In the genomic region with DNA sequence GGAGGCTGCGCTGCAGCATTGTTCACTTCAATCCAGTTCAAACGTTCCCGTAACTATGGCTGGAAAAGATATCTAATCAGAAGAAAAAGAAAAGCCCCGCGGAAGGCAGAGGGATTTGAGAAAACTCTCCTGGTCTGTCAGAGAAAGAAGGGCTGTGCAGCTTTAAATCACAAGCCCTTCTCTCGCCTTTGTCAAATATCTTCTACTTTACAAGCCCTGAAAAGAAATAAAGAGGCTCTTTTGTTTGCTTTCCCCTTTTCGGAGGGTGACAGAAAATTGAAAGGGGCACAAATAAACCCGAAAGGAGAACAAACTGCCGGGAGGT, we compare ENCODE assay signal across 7 mouse cellular contexts.
DNase-seq lines count a peak whose midpoint lies in the region; ATAC-seq and TF ChIP-seq lines count a peak whose summit lies in the region.

No protein-coding gene starts in this region.

- peak overlapping the region; percentile 99 for H3K27ac ChIP-seq in neural tube, embryonic 11.5 days (ENCODE audit: low read depth, low read length)
- peak overlapping the region; percentile 90 for H3K27ac ChIP-seq in forebrain, embryonic 11.5 days (ENCODE audit: low read depth, low read length)
- H3K27ac ChIP-seq in limb, embryonic 14.5 days (replicated peaks; ENCODE audit: low read depth, low read length), result 0 out of 2 replicates have a peak overlapping the region, but pooled peaks have one; percentile 75
- peak overlapping the region; percentile 90; the same call in 1 of the 2 replicates for H3K27ac ChIP-seq in stomach, embryonic 15.5 days

- H3K36me3 ChIP-seq in neural tube, embryonic 11.5 days (ENCODE audit: control insufficient read depth, insufficient read depth, low read length), result no peaks in the 10 kb centered on the region
- no peaks in the 10 kb centered on the region for H3K36me3 ChIP-seq in forebrain, embryonic 11.5 days (ENCODE audit: control insufficient read depth, insufficient read depth, low read length)
- H3K36me3 ChIP-seq in limb, embryonic 14.5 days (ENCODE audit: control insufficient read depth, insufficient read depth, low read length), result no peaks in the 10 kb centered on the region
- H3K36me3 ChIP-seq in stomach, embryonic 15.5 days, result no peaks in the 10 kb centered on the region

- no peak for ATAC-seq in neural tube, embryonic 11.5 days (ENCODE audit: insufficient read depth, low FRiP score, low TSS enrichment)
- ATAC-seq in forebrain, embryonic 11.5 days (replicated peaks; ENCODE audit: low FRiP score), result no peak
- ATAC-seq in limb, embryonic 14.5 days (ENCODE audit: low FRiP score, low read depth), result no peak
- ATAC-seq in stomach, embryonic 15.5 days (ENCODE audit: insufficient read depth, low FRiP score, low read depth), result no peak

- H3K27me3 ChIP-seq in neural tube, embryonic 11.5 days (ENCODE audit: control insufficient read depth, insufficient read depth, low read length), result no peaks in the 10 kb centered on the region
- H3K27me3 ChIP-seq in forebrain, embryonic 11.5 days (ENCODE audit: control insufficient read depth, insufficient read depth, low read length), result no peaks in the 10 kb centered on the region
- peaks cover 5% of the 10 kb centered on the region; the same call in 1 of the 2 replicates for H3K27me3 ChIP-seq in limb, embryonic 14.5 days (ENCODE audit: control insufficient read depth, insufficient read depth, low read length)
- no peaks in the 10 kb centered on the region for H3K27me3 ChIP-seq in stomach, embryonic 15.5 days (replicated peaks)

- no peak for TF ChIP-seq POLR2A in limb, embryonic 14.5 days (IDR thresholded peaks at IDR 0.05; ENCODE audit: borderline replicate concordance, extremely low read depth, insufficient read depth, insufficient read length)

- DNase-seq in neural tube, embryonic 11.5 days (ENCODE audit: low spot score), result peak; percentile 43
- DNase-seq in neural tube, embryonic 10.5 days (ENCODE audit: extremely low spot score, low spot score), result no peak
- DNase-seq in forebrain, embryonic 11.5 days (ENCODE audit: low spot score), result no peak
- no peak for DNase-seq in limb, embryonic 14.5 days (ENCODE audit: low spot score)
- no peak for DNase-seq in adrenal gland, postnatal 25 days
- DNase-seq in testis, postnatal 14 days (ENCODE audit: low spot score), result no peak

- peaks cover 20% of the 10 kb centered on the region for H3K4me1 ChIP-seq in neural tube, embryonic 11.5 days (ENCODE audit: control insufficient read depth, insufficient read depth, low read length)
- H3K4me1 ChIP-seq in forebrain, embryonic 11.5 days (replicated peaks; ENCODE audit: control insufficient read depth, insufficient read depth, low read length), result peaks cover 6% of the 10 kb centered on the region; the same call in 1 of the 2 replicates
- peaks cover 4% of the 10 kb centered on the region; the same call in 1 of the 2 replicates for H3K4me1 ChIP-seq in limb, embryonic 14.5 days (ENCODE audit: control insufficient read depth, insufficient read depth, low read length)
- peaks cover 13% of the 10 kb centered on the region; the same call in 1 of the 2 replicates for H3K4me1 ChIP-seq in stomach, embryonic 15.5 days

- H3K4me2 ChIP-seq in neural tube, embryonic 11.5 days (ENCODE audit: low read depth), result peak overlapping the region; percentile 61
- H3K4me2 ChIP-seq in forebrain, embryonic 11.5 days (ENCODE audit: low read depth, low read length, severe bottlenecking), result peak overlapping the region; percentile 57
- peak overlapping the region; percentile 77 for H3K4me2 ChIP-seq in limb, embryonic 14.5 days (replicated peaks; ENCODE audit: low read depth, low read length, severe bottlenecking)
- H3K4me2 ChIP-seq in stomach, embryonic 15.5 days, result peak overlapping the region; percentile 80

- no peaks in the 10 kb centered on the region for H3K9me3 ChIP-seq in neural tube, embryonic 11.5 days (ENCODE audit: control insufficient read depth, low read length)
- no peaks in the 10 kb centered on the region for H3K9me3 ChIP-seq in forebrain, embryonic 11.5 days (ENCODE audit: control insufficient read depth, low read length)
- no peaks in the 10 kb centered on the region for H3K9me3 ChIP-seq in limb, embryonic 14.5 days (ENCODE audit: control insufficient read depth, low read length)
- H3K9me3 ChIP-seq in stomach, embryonic 15.5 days, result no peaks in the 10 kb centered on the region

- peak overlapping the region; percentile 96 for H3K9ac ChIP-seq in neural tube, embryonic 11.5 days (ENCODE audit: low read length)
- peak overlapping the region; percentile 94 for H3K9ac ChIP-seq in forebrain, embryonic 11.5 days (ENCODE audit: low read length)
- H3K9ac ChIP-seq in limb, embryonic 14.5 days (ENCODE audit: low read depth, low read length, severe bottlenecking), result peak overlapping the region; percentile 72
- H3K9ac ChIP-seq in stomach, embryonic 15.5 days, result peak overlapping the region; percentile 87

- WGBS in neural tube, embryonic 11.5 days, result 0% methylated on average over 9 of the region's 9 CpGs
- 1% methylated on average over 9 of the region's 9 CpGs for WGBS in forebrain, embryonic 11.5 days
- under 1% methylated on average over 9 of the region's 9 CpGs for WGBS in limb, embryonic 14.5 days
- WGBS in stomach, embryonic 15.5 days, result 0% methylated on average over 9 of the region's 9 CpGs

- peak overlapping the region; percentile 79 for H3K4me3 ChIP-seq in neural tube, embryonic 11.5 days (ENCODE audit: low read depth, low read length)
- peak overlapping the region; percentile 98 for H3K4me3 ChIP-seq in forebrain, embryonic 11.5 days (ENCODE audit: low read depth, low read length)
- H3K4me3 ChIP-seq in limb, embryonic 14.5 days (replicated peaks; ENCODE audit: low read length), result peak overlapping the region; percentile 73
- peak overlapping the region; percentile 90 for H3K4me3 ChIP-seq in stomach, embryonic 15.5 days (replicated peaks)
